Mouse (Mus musculus) adrenal gland, adult (tissue): ENCODE measurements around the gene Fam136a.

Experiments used
- DNase-seq, 2 experiments: peaks; one replicate each; pipeline ENCODE4 v3.0.0; 2022 to 2023; ENCODE audit warnings: low spot score in 1 of 2; ENCODE audit not compliant: inconsistent age in 2 of 2

Gene Fam136a

GRCm38 (mm10) chr6:86366125-86366852 is 843 bp downstream of the Fam136a start:
- DNase-seq: peak; percentile 87 to 95

DNA sequence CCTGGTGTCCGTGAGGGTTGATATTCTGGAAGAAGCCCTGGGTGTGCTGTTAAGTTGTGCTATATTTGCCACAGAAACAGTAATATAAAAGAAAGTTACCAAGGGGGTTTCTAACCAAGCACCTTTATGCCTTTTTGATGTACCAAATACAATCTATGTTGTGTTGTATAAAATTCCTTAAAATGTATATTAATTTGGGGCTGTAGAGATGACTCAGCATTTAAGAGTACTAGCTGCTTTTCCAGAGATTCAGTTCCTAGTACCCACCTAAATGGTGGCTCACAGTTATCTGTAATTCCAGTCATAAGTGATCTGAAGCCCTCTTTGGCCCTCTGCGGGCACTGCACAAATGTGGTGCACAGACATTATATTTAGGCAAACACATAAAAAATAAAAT is 1.4 kb downstream of the Fam136a start:
- no peak for DNase-seq

- DNase-seq: no peak
Observed at GRCm38 (mm10) chr6:86368479-86368878, 3.0 kb downstream of the Fam136a start.

- peak in 1 of 2 experiments; percentile 68 for DNase-seq
Observed at GRCm38 (mm10) chr6:86370093-86370713, 4.8 kb downstream of the Fam136a start.

- DNase-seq: no peak
Observed at GRCm38 (mm10) chr6:86370764-86371339, 5.4 kb downstream of the Fam136a start, which contains the start of gene Snrpg. Gene Snrpg (plus strand): TSS chr6:86371304.

DNA sequence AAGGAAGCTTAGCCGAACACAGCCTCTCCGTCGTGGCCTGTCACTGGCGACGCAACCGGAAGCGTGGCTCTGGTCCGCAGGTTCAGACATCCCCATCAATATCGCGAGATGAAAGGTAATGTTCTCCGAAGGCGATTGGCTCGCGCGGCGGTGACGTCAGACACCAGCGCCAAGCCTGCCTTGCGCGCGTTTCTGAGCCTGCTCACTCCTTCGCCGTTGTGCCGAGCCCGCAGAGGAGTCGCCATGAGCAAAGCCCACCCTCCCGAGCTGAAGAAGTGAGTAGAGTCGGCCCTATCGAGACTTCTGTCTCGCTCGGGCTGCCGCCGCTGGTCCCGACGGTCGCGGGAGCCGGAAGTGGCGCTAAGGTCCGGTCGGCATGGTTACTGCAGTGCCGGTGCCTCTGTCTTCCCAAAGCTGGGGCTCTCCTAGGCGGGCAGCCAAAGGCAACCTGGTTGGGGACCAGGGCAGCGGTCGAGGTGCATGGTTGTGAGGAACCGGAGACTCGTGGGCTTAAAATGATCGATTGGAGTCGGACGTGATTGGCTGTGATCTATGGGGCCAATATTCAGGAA is 6.0 kb downstream of the Fam136a start:
- peak; percentile 96 to 98 for DNase-seq

DNA sequence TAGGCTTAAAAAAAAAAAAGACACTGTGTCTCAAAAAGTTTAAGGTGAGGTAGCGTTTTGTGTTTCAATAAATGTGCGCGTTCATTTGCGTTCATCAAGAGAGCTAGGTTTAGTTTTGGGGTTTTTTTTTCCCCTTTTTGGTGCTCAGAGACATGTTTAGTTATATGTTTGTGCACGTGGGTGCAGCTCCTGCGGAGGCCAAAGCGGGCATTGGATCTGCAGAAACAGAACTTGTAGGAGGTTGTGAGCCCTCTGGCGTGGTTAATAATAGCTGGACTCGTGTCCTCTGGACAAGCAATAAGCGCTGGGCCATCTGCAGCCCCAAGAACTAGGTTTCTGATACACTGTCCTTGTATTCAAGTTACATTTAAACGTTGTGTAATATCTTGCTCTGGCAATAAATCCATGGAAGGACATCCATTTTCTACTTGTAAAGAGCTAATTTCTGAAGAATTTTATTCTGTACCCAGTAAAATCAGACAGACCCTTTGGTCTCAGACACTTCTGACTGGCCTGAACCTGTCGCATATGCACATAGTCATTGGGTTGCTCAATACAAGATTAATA is 6.6 kb downstream of the Fam136a start:
- peak; percentile 31 to 84 for DNase-seq

- DNase-seq: no peak
Observed at GRCm38 (mm10) chr6:86373556-86373955, 8.1 kb downstream of the Fam136a start.

- peak; percentile 36 to 92 for DNase-seq
Observed at GRCm38 (mm10) chr6:86378341-86378740, 12.9 kb downstream of the Fam136a start.

- peak in 1 of 2 experiments; percentile 25 for DNase-seq
Observed at GRCm38 (mm10) chr6:86380112-86380511, 14.7 kb downstream of the Fam136a start.

DNA sequence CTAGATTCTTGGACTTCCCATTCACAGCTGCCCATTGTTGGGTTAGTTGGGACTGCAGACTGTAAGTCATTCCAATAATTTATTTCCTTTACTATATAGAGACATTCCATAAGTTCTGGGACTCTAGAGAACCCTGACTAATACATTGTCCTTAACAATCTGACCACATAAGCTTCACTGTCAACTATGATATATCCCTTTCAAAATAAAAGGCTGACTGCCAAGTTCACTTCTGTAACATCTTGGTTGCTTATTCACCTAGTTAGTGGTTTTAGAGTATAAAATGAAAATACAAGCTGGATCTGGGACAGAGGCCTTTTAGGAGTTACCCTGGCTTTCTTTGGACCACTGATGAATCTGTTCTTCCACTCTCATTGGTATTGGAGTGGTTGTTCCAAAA is 17.1 kb downstream of the Fam136a start:
- no peak for DNase-seq

GRCm38 (mm10) chr6:86383370-86383769 is 17.9 kb downstream of the Fam136a start:
- peak in 1 of 2 experiments; percentile 63 for DNase-seq

DNA sequence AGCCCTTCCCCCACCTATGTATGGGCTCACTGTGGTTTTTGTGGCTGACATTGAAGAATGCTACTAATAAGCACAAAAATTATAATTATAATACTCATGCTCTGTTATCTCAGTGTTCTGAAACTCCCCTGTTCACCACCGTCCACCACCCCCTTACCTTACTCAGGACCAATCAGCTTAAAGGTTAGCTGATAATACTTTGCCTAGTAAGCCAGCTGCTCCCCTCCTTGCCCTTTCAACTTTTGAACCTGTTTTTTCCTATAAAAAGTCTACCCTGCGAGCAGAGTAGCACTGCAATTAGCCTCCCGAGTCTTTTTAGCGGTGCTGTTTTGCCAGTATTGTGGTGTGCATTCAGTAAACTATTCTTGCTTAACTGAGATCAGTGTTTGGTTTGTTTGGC is 19.2 kb downstream of the Fam136a start:
- no peak for DNase-seq

DNA sequence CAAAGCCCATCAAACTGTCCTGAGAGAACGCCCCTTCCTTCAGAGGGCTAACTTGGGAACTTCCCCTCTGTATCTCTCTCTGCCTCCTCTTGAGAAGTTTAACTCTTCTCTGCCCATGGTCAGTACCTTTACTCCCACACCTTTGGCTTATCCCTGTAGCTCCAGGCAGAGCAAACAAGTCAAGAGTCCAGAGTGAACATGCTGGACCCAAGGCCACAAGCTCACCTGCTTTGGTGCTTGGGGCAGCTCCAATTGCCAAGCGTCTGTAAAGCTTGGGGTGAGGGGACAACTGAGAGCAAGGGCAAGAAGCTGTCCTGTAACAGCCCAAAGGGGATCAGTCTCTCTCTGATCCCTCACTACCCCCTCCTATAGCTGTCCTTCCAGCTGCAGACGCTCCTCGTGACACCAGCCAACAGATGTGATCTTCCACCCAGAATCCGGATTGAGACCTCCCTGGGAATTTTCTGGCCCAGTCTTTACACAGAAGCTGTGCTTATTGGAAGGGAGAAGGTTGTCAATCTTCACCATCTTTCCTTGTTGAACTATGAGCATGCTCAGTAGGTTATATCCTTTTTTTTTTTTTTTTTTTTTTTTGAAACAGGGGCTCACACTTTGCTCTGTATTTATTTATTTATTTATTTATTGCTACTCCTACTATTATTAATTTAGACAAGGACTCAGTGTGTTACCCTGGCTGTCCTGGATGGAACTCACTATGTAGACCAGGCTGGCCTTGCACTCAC is 20.1 kb downstream of the Fam136a start:
- no peak for DNase-seq

- no peak for DNase-seq
Observed at GRCm38 (mm10) chr6:86387313-86387712, 21.9 kb downstream of the Fam136a start.

DNA sequence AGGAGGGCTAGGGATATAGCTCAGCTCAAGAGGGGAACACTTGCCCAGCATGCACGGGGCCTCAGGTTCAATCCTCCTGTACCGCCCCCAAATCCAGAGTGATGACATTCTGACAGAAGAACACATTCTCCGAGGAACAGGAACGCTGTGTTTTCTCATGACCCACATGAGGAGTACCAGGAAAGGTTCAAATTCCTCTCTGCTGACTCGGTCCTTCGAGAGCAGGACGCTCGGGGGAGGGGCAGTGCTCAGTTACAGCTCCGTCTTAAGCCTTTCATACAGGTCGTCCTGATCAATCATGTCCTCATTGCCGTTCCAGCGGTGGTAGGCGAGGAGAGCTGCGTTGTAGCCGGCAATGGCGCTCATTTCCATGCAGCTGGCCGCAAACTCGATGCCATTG is 23.0 kb downstream of the Fam136a start:
- DNase-seq: no peak

GRCm38 (mm10) chr6:86391326-86391725 is 25.9 kb downstream of the Fam136a start:
- no peak for DNase-seq

GRCm38 (mm10) chr6:86393187-86393586 is 27.7 kb downstream of the Fam136a start:
- no peak for DNase-seq

- DNase-seq: no peak
Observed at GRCm38 (mm10) chr6:86394078-86394720, 28.8 kb downstream of the Fam136a start.

DNA sequence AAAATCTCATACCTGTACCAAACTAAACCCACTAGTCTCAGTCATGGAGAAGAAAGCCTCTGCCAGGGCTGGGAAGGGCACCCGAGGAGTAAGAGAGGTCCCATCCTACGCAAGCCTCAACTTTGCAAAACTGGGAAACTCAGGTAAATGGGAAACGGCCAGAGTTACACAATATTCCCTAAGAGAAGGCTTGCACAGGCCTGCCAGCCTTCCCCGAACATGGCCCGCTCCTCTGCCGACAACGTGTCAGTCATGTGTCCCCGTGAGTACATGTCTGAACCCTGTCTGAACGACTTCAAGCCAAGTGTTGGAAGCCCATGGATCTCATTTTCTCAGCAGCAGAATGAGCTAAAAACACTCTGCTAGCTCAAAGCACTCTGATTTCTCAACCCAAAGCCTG is 29.6 kb downstream of the Fam136a start:
- no peak for DNase-seq
